Mouse (Mus musculus) MEL (cell line): ENCODE measurements around the gene Pcgf2. TPM values are rescaled to one million over a fixed set of nuclear protein-coding genes. Genes with fewer than 3 reads are reported as not detected.

Experiments
- DNase-seq: peaks from one replicate; pipeline ENCODE4 v3.0.0; 2011; ENCODE audit warnings: low read depth, low spot score
- H3K27ac ChIP-seq: 2 replicates; pipeline ENCODE4 v1.5.1; 2012; ENCODE audit warnings: low read depth, mild to moderate bottlenecking, control low read depth, low read length, moderate library complexity; ENCODE audit not compliant: control insufficient read depth
- H3K27me3 ChIP-seq, 2 experiments: fragments of 150-350 bp in 1 of 2; sonication (generic) in 1 of 2; 2 replicates each; pipeline ENCODE4 v1.6.1; 2012; ENCODE audit warnings: low read length in 2 of 2, mild to moderate bottlenecking in 2 of 2, improper control_type of control experiment in 1 of 2, moderate library complexity in 1 of 2; ENCODE audit not compliant: insufficient read depth in 2 of 2, control insufficient read depth in 1 of 2
- H3K36me3 ChIP-seq, 2 experiments: 2 replicates each; pipeline ENCODE4 v1.6.1; 2012 to 2014; ENCODE audit warnings: low read length in 2 of 2, improper control_type of control experiment in 1 of 2, inconsistent platforms in 1 of 2, mild to moderate bottlenecking in 1 of 2; ENCODE audit not compliant: insufficient read depth in 2 of 2, control insufficient read depth in 1 of 2
- H3K4me1 ChIP-seq, 2 experiments: fragments of 150-350 bp in 1 of 2; sonication (generic) in 1 of 2; 2 replicates each; pipeline ENCODE4 v1.6.1; 2012; ENCODE audit warnings: low read length in 2 of 2, improper control_type of control experiment in 1 of 2, mild to moderate bottlenecking in 1 of 2; ENCODE audit not compliant: insufficient read depth in 2 of 2, control insufficient read depth in 1 of 2
- H3K4me3 ChIP-seq, 2 experiments: fragments of 150-350 bp in 1 of 2; sonication (generic) in 1 of 2; 2 replicates each; pipeline ENCODE4 v1.5.1; 2012; ENCODE audit warnings: low read depth in 2 of 2, low read length in 2 of 2, mild to moderate bottlenecking in 2 of 2, moderate library complexity in 2 of 2, control low read depth in 1 of 2, improper control_type of control experiment in 1 of 2; ENCODE audit not compliant: control insufficient read depth in 1 of 2, insufficient read depth in 1 of 2
- H3K79me2 ChIP-seq: 2 replicates; pipeline ENCODE4 v1.6.1; 2012; ENCODE audit warnings: mild to moderate bottlenecking, low read length, moderate library complexity; ENCODE audit not compliant: control insufficient read depth, poor library complexity, insufficient read depth
- H3K9ac ChIP-seq: 2 replicates; pipeline ENCODE4 v1.6.1; 2012; ENCODE audit warnings: low read depth, mild to moderate bottlenecking, control low read depth, low read length, moderate library complexity; ENCODE audit not compliant: control insufficient read depth, poor library complexity, severe bottlenecking
- H3K9me3 ChIP-seq: fragments of 150-350 bp; sonication (generic); replicated peaks from 2 replicates; pipeline ENCODE4 v1.6.1; 2012; ENCODE audit warnings: mild to moderate bottlenecking, low read length, improper control_type of control experiment, moderate library complexity; ENCODE audit not compliant: insufficient read depth
- BHLHE40 ChIP-seq: IDR thresholded peaks from 2 replicates; pipeline ENCODE4 v1.6.1; 2012; ENCODE audit warnings: low read depth, mild to moderate bottlenecking, inconsistent platforms, low read length, improper control_type of control experiment, borderline replicate concordance
- CTCF ChIP-seq, 3 experiments: IDR thresholded peaks in 2 of 3; conservative IDR thresholded peaks in 1 of 3; 2 replicates each; pipeline ENCODE4 v1.5.1; 2011 to 2012; ENCODE audit warnings: low read length in 3 of 3, low read depth in 2 of 3, mild to moderate bottlenecking in 2 of 3, improper control_type of control experiment in 1 of 3, inconsistent platforms in 1 of 3, mixed read lengths in 1 of 3, moderate library complexity in 1 of 3; ENCODE audit not compliant: control insufficient read depth in 1 of 3, insufficient read depth in 1 of 3, poor library complexity in 1 of 3, severe bottlenecking in 1 of 3
- E2F4 ChIP-seq: IDR thresholded peaks from 2 replicates; pipeline ENCODE4 v1.6.1; 2011; ENCODE audit warnings: low read depth, low read length, improper control_type of control experiment, borderline replicate concordance
- ELF1 ChIP-seq: IDR thresholded peaks from 2 replicates; pipeline ENCODE4 v1.6.1; 2014; ENCODE audit warnings: low read depth, mild to moderate bottlenecking, inconsistent platforms, low read length, improper control_type of control experiment, moderate library complexity
- EP300 ChIP-seq, 2 experiments: IDR thresholded peaks; 2 replicates each; pipeline ENCODE4 v1.6.1; 2011; ENCODE audit warnings: improper control_type of control experiment in 2 of 2, low read length in 2 of 2, low read depth in 1 of 2, mild to moderate bottlenecking in 1 of 2
- MAFK ChIP-seq: IDR thresholded peaks from 2 replicates; pipeline ENCODE4 v1.6.1; 2011; ENCODE audit warnings: low read depth, mild to moderate bottlenecking, low read length, improper control_type of control experiment, borderline replicate concordance
- MAX ChIP-seq: IDR thresholded peaks from 2 replicates; pipeline ENCODE4 v1.6.1; 2011; ENCODE audit warnings: low read length, improper control_type of control experiment
- MEF2A ChIP-seq: IDR thresholded peaks from 2 replicates; pipeline ENCODE4 v1.6.1; 2014; ENCODE audit warnings: low read depth, mild to moderate bottlenecking, inconsistent platforms, low read length, improper control_type of control experiment; ENCODE audit not compliant: poor library complexity, insufficient replicate concordance, severe bottlenecking; ENCODE audit errors: extremely low read depth
- MXI1 ChIP-seq: IDR thresholded peaks from 2 replicates; pipeline ENCODE4 v1.6.1; 2011; ENCODE audit warnings: mild to moderate bottlenecking, low read depth, low read length, improper control_type of control experiment
- NELFE ChIP-seq: IDR thresholded peaks from 2 replicates; pipeline ENCODE4 v1.6.1; 2011; ENCODE audit warnings: low read depth, low read length, improper control_type of control experiment
- POLR2AphosphoS5 ChIP-seq: IDR thresholded peaks from 2 replicates; pipeline ENCODE4 v1.6.1; 2012; ENCODE audit warnings: low read depth, borderline replicate concordance, mild to moderate bottlenecking, inconsistent platforms, low read length, moderate library complexity, mixed read lengths
- SMC3 ChIP-seq: IDR thresholded peaks from 2 replicates; pipeline ENCODE4 v1.6.1; 2011; ENCODE audit warnings: low read depth, low read length, improper control_type of control experiment
- TAL1 ChIP-seq: IDR thresholded peaks from 2 replicates; pipeline ENCODE4 v1.6.1; 2012; ENCODE audit warnings: mild to moderate bottlenecking, inconsistent platforms, low read length, moderate library complexity, mixed read lengths
- UBTF ChIP-seq: IDR thresholded peaks from 2 replicates; pipeline ENCODE4 v1.6.1; 2012; ENCODE audit warnings: low read depth, mild to moderate bottlenecking, inconsistent platforms, low read length, improper control_type of control experiment, moderate library complexity, borderline replicate concordance; ENCODE audit not compliant: insufficient read depth
- USF1 ChIP-seq: IDR thresholded peaks from 2 replicates; pipeline ENCODE4 v1.6.1; 2014; ENCODE audit warnings: low read depth, mild to moderate bottlenecking, inconsistent platforms, low read length, improper control_type of control experiment, moderate library complexity
- USF2 ChIP-seq, 2 experiments: IDR thresholded peaks; 2 replicates each; pipeline ENCODE4 v1.6.1; 2011 to 2012; ENCODE audit warnings: improper control_type of control experiment in 2 of 2, low read length in 2 of 2, borderline replicate concordance in 1 of 2, inconsistent platforms in 1 of 2, low read depth in 1 of 2, mild to moderate bottlenecking in 1 of 2; ENCODE audit not compliant: insufficient read depth in 1 of 2
- ZC3H11A ChIP-seq: IDR thresholded peaks from 2 replicates; pipeline ENCODE4 v1.6.1; 2012; ENCODE audit warnings: low read depth, mild to moderate bottlenecking, inconsistent platforms, low read length, improper control_type of control experiment
- ZKSCAN1 ChIP-seq: IDR thresholded peaks from 2 replicates; pipeline ENCODE4 v1.6.1; 2012; ENCODE audit warnings: low read depth, mild to moderate bottlenecking, inconsistent platforms, low read length, improper control_type of control experiment, moderate library complexity
- polyA plus RNA-seq, 2 experiments: library from polyadenylated mRNA; stranded (reverse) in 1 of 2; unstranded in 1 of 2; fragments of >175 nt in 1 of 2; fragments of >200 nt in 1 of 2; gene quantifications; 2 replicates each; pipeline versions ENCODE4 v1.2.1 to v1.2.4; 2012; ENCODE audit warnings: low replicate concordance in 2 of 2, low read depth in 1 of 2; ENCODE audit not compliant: insufficient read length in 2 of 2, insufficient read depth in 1 of 2, missing spikeins in 1 of 2
- total RNA-seq: library from RNA; depleted of rRNA; stranded (reverse); fragments of 300-350 nt; gene quantifications from 2 replicates; pipeline ENCODE4 v1.2.3, GENCODE M21; 2012

Pcgf2 gene
- total and polyA plus RNA-seq, 3 experiments = 12.3 to 38.7 TPM; not detected in 1

DNA sequence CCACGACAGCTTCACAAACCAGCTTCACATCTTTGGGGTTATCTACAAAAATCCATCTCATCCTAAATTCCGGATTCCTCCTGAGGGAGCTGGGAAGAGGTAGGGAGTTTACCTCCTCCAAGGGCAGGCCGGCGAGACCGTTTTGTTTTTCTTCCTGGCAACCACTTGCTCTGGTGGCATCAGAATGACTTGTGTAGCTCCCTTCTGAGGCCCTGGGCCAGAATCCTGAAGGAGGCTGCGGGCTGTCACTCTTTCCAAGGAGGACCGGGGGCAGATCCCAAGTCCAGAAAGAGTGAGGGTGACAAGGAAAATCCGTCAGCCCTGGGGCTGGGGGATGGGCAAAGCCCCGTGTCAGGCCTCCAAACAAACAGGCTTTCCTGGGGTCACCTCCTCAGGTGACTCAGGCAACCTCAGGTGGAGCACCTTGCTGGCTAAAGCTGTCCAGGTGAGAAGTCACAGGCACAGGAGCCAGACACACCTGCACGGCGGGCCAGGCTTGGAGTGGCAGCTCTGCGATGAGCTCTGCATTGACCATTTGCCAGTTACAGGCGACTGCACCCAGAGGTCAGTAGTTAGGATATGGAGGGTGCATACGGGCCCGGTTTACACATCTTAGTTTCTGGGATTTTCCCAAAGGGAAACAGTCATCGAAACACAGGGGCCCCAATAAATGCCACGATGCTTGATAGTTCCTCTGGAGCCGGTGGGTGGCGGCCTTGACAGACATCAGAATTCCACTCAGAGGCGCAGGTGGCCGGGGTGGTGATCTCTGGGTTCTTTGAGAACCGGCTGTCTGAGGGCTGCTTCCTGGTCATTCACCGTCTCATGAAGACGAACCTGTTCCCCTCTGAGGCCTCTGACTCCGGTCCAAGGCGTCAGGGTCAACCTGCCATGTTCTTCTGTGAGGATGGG, 17.3 kb upstream of the Pcgf2 start:
- Histone ChIP-seq H3K79me2 (no peaks in the 10 kb centered on the region), H3K9me3 (no peaks in the 10 kb centered on the region), H3K27ac (peak overlapping the region; percentile 53; the same call in 1 of the 2 replicates), H3K4me3 (no peak overlapping the region), H3K9ac (peak overlapping the region; percentile 12; the same call in 1 of the 2 replicates), H3K4me1 (peaks cover 0 to 3% of the 10 kb centered on the region in 2 experiments; a peak in 2 of 4 replicates), H3K36me3 (peaks cover 3 to 5% of the 10 kb centered on the region in 2 experiments; a peak in 3 of 4 replicates), H3K27me3 (no peaks in the 10 kb centered on the region)
- no peak for DNase-seq
- no peak for TF ChIP-seq EP300 (IDR thresholded peaks at IDR 0.05; ENCODE audit: low read depth in 1 of 2, low read length in 2 of 2)
- no peak for TF ChIP-seq ELF1
- no peak for TF ChIP-seq POLR2AphosphoS5
- TF ChIP-seq E2F4 = no peak
- TF ChIP-seq USF1 = no peak
- no peak for TF ChIP-seq UBTF
- TF ChIP-seq ZKSCAN1 = no peak
- TF ChIP-seq SMC3 = no peak
- no peak for TF ChIP-seq TAL1
- TF ChIP-seq MAFK = no peak
- no peak for TF ChIP-seq MEF2A
- no peak for TF ChIP-seq MXI1
- no peak for TF ChIP-seq USF2 (IDR thresholded peaks at IDR 0.05; ENCODE audit: borderline replicate concordance in 1 of 2, insufficient read depth in 1 of 2, low read depth in 1 of 2, low read length in 2 of 2)
- TF ChIP-seq BHLHE40 = no peak
- TF ChIP-seq MAX = no peak
- TF ChIP-seq ZC3H11A = no peak
- TF ChIP-seq CTCF (IDR thresholded peaks at IDR 0.05 in 2 of 3, conservative IDR thresholded peaks at IDR 0.05 in 1 of 3; ENCODE audit: control insufficient read depth in 1 of 3, insufficient read depth in 1 of 3, low read depth in 2 of 3, low read length in 3 of 3, poor library complexity in 1 of 3, severe bottlenecking in 1 of 3) = no peak
- TF ChIP-seq NELFE = no peak
